In the genomic region with DNA sequence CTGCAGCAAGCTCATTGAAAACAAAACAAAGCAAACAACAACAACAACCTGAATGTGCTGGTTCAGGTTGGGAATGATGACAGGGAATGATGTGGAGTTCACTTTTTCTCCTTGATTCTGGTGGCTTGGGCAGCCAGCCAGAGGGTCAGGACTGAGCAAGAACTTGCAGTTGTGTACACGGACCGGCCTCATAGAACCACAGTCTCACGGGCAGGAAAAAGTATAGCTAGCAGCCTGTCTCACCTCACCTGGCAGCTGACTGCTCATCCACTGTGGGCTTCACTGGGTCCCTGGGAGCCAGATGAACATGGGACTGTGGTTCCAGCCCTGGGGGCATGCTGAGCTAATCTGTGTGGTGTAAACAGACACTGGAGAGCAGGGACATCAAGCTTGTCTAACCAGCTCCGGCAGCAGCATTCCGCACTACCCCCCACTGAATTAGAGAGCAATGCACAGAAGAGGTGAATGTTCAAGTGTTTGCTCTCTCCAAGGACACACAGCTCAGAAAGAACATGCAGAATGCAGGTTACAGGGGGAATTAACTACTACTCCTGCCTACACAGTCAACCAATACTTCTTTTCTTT, we compare ENCODE assay signal across 16 mouse cellular contexts.
DNase-seq lines count a peak whose midpoint lies in the region; ATAC-seq and TF ChIP-seq lines count a peak whose summit lies in the region.
"Had no signal": no experiment of that assay in that cellular context is flagged by ENCODE, and none has a peak within 500 bp of the region (broad histone marks: within the 10 kb centered on the region; RNA-seq: fewer than 3 reads in every experiment).

No protein-coding gene starts in this region.

- no peaks in the 10 kb centered on the region for H3K36me3 ChIP-seq in stomach, embryonic 14.5 days (ENCODE audit: control insufficient read depth, insufficient read depth, low read length)
- H3K36me3 ChIP-seq in stomach, postnatal 0 days (ENCODE audit: control insufficient read depth, insufficient read depth, low read length): no peaks in the 10 kb centered on the region
- no peaks in the 10 kb centered on the region for H3K36me3 ChIP-seq in lung, embryonic 16.5 days (ENCODE audit: control insufficient read depth, insufficient read depth, low read length)
- H3K36me3 ChIP-seq: forebrain, embryonic 10.5 days; neural tube, embryonic 13.5 days had no signal

- no peak for TF ChIP-seq EP300 in stomach, postnatal 0 days (optimal IDR thresholded peaks at IDR 0.05)

- peak; percentile 33; the same call in 1 of the 2 replicates for ATAC-seq in stomach, embryonic 14.5 days (ENCODE audit: insufficient number of reproducible peaks, insufficient read depth, low FRiP score, low read depth)
- ATAC-seq in stomach, postnatal 0 days (ENCODE audit: low FRiP score, low TSS enrichment): no peak
- peak; percentile 94 for ATAC-seq in lung, embryonic 16.5 days (ENCODE audit: low read depth)

- H3K4me3 ChIP-seq in stomach, embryonic 14.5 days (ENCODE audit: low read depth, low read length): no peak overlapping the region
- H3K4me3 ChIP-seq in stomach, postnatal 0 days (ENCODE audit: low read depth, low read length): no peak overlapping the region
- H3K4me3 ChIP-seq in lung, embryonic 16.5 days (ENCODE audit: low read length): no peak overlapping the region
- H3K4me3 ChIP-seq: forebrain, embryonic 10.5 days; megakaryocyte, embryonic 14.5 days; neural tube, embryonic 13.5 days had no signal

- H3K4me2 ChIP-seq in stomach, embryonic 14.5 days (replicated peaks; ENCODE audit: low read depth, low read length): no peak overlapping the region
- H3K4me2 ChIP-seq in stomach, postnatal 0 days (replicated peaks; ENCODE audit: low read depth): no peak overlapping the region
- peak overlapping the region; percentile 40 for H3K4me2 ChIP-seq in lung, embryonic 16.5 days (ENCODE audit: low read depth, low read length)
- H3K4me2 ChIP-seq: neural tube, embryonic 13.5 days had no signal

- no peaks in the 10 kb centered on the region for H3K27me3 ChIP-seq in stomach, embryonic 14.5 days (ENCODE audit: control insufficient read depth, insufficient read depth, low read length)
- H3K27me3 ChIP-seq in stomach, postnatal 0 days (ENCODE audit: control insufficient read depth, insufficient read depth, low read length): no peaks in the 10 kb centered on the region
- no peaks in the 10 kb centered on the region for H3K27me3 ChIP-seq in lung, embryonic 16.5 days (ENCODE audit: control insufficient read depth, insufficient read depth, low read depth, low read length)
- H3K27me3 ChIP-seq: neural tube, embryonic 13.5 days had no signal

- no peak for TF ChIP-seq CTCF in stomach, postnatal 0 days (IDR thresholded peaks at IDR 0.05; ENCODE audit: low read depth)

- H3K27ac ChIP-seq in stomach, embryonic 14.5 days (ENCODE audit: low read length): no peak overlapping the region
- no peak overlapping the region for H3K27ac ChIP-seq in stomach, postnatal 0 days (replicated peaks)
- H3K27ac ChIP-seq in lung, embryonic 16.5 days (ENCODE audit: low read length): peak overlapping the region; percentile 87
- H3K27ac ChIP-seq: kidney, postnatal 0 days; neural tube, embryonic 13.5 days had no signal

- intact Hi-C loops in heart, postnatal 10 days (cut with DNase I): no loop called here

- H3K4me1 ChIP-seq in stomach, embryonic 14.5 days (ENCODE audit: control insufficient read depth, insufficient read depth, low read length): no peaks in the 10 kb centered on the region
- no peaks in the 10 kb centered on the region for H3K4me1 ChIP-seq in stomach, postnatal 0 days (replicated peaks; ENCODE audit: control insufficient read depth, insufficient read depth)
- peaks cover 5% of the 10 kb centered on the region; the same call in 1 of the 2 replicates for H3K4me1 ChIP-seq in lung, embryonic 16.5 days (replicated peaks; ENCODE audit: control insufficient read depth, insufficient read depth, low read length)

- no peak overlapping the region for H3K9ac ChIP-seq in stomach, embryonic 14.5 days (replicated peaks; ENCODE audit: low read depth, low read length)
- H3K9ac ChIP-seq in stomach, postnatal 0 days (ENCODE audit: low read length): no peak overlapping the region
- no peak overlapping the region for H3K9ac ChIP-seq in lung, embryonic 16.5 days (ENCODE audit: low read length)
- H3K9ac ChIP-seq: neural tube, embryonic 13.5 days had no signal

- peak; percentile 58 for DNase-seq in embryo, embryonic 10 days (ENCODE audit: low spot score)
- DNase-seq in embryo, embryonic 11 days: no peak
- no peak for DNase-seq in stomach, postnatal 0 days (ENCODE audit: low spot score)
- peak; percentile 34 for DNase-seq in urinary bladder, postnatal 25 days (ENCODE audit: low spot score)
- no peak for DNase-seq in adrenal gland, adult 8-10 months
- no peak for DNase-seq in heart, postnatal 10 days
- DNase-seq: adrenal gland, postnatal 14 days; cerebellum, postnatal 10 days; right cerebral cortex, postnatal 25 days; thymus, adult 18-20 months had no signal

- no peaks in the 10 kb centered on the region for H3K9me3 ChIP-seq in stomach, embryonic 14.5 days (ENCODE audit: control insufficient read depth, low read depth, low read length)
- H3K9me3 ChIP-seq in stomach, postnatal 0 days (ENCODE audit: control insufficient read depth, low read length): no peaks in the 10 kb centered on the region
- H3K9me3 ChIP-seq in lung, embryonic 16.5 days (ENCODE audit: control insufficient read depth, low read length): no peaks in the 10 kb centered on the region
- H3K9me3 ChIP-seq: forebrain, embryonic 10.5 days; neural tube, embryonic 13.5 days had no signal

- 30% methylated on average over 5 of the region's 5 CpGs for WGBS in stomach, embryonic 14.5 days
- WGBS in stomach, postnatal 0 days: 31% methylated on average over 5 of the region's 5 CpGs
- 23% methylated on average over 5 of the region's 5 CpGs for WGBS in lung, embryonic 16.5 days

Comparison
In these comparisons a context has a peak if more than half of its experiments do, and no peak if none do; other contexts are left out.
1. DNase-seq: peak in embryo, embryonic 10 days (single experiment) and urinary bladder, postnatal 25 days (single experiment); none in embryo, embryonic 11 days (single experiment), stomach, postnatal 0 days (single experiment), adrenal gland, adult 8-10 months (single experiment) and heart, postnatal 10 days (0 of 2).